Mouse (Mus musculus) limb, embryonic 14.5 days (tissue): ENCODE measurements around the gene Slc16a1. TPM values are rescaled to one million over a fixed set of nuclear protein-coding genes. Genes with fewer than 3 reads are reported as not detected.

Source experiments
- ATAC-seq: fragments of 200-750 bp; cut with Nextera tagmentation; 2 replicates; pipeline ENCODE4 v1.8.0; 2017; ENCODE audit warnings: low read depth, moderate number of reproducible peaks, moderate TSS enrichment; ENCODE audit not compliant: low FRiP score
- DNase-seq: peaks from one replicate; pipeline ENCODE4 v3.0.0-alpha.2; 2015; ENCODE audit warnings: low spot score
- H3K27ac ChIP-seq: fragments of 300-500 bp; sonication (generic); replicated peaks from 2 replicates; pipeline ENCODE4 v1.5.1; 2014; ENCODE audit warnings: low read depth, mild to moderate bottlenecking, low read length, moderate library complexity, mixed read lengths
- H3K27me3 ChIP-seq: fragments of 300-500 bp; sonication (generic); 2 replicates; pipeline ENCODE4 v1.6.1; 2014; ENCODE audit warnings: low read length, mixed read lengths; ENCODE audit not compliant: control insufficient read depth, insufficient read depth
- H3K36me3 ChIP-seq: fragments of 300-500 bp; sonication (generic); 2 replicates; pipeline ENCODE4 v1.6.1; 2014; ENCODE audit warnings: mild to moderate bottlenecking, low read length, moderate library complexity, mixed read lengths; ENCODE audit not compliant: control insufficient read depth, insufficient read depth
- H3K4me1 ChIP-seq: fragments of 300-500 bp; sonication (generic); 2 replicates; pipeline ENCODE4 v1.6.1; 2014; ENCODE audit warnings: antibody characterized with exemption, low read length, mixed read lengths; ENCODE audit not compliant: control insufficient read depth, insufficient read depth
- H3K4me2 ChIP-seq: fragments of 300-500 bp; sonication (generic); replicated peaks from 2 replicates; pipeline ENCODE4 v1.6.1; 2014; ENCODE audit warnings: low read depth, mild to moderate bottlenecking, low read length, moderate library complexity; ENCODE audit not compliant: severe bottlenecking
- H3K4me3 ChIP-seq: fragments of 300-500 bp; sonication (generic); replicated peaks from 2 replicates; pipeline ENCODE4 v1.5.1; 2014; ENCODE audit warnings: low read length
- H3K9ac ChIP-seq: fragments of 300-500 bp; sonication (generic); 2 replicates; pipeline ENCODE4 v1.6.1; 2014; ENCODE audit warnings: mild to moderate bottlenecking, low read depth, low read length, moderate library complexity; ENCODE audit not compliant: severe bottlenecking
- H3K9me3 ChIP-seq: fragments of 300-500 bp; sonication (generic); 2 replicates; pipeline ENCODE4 v1.6.1; 2016; ENCODE audit warnings: low read length; ENCODE audit not compliant: control insufficient read depth
- POLR2A ChIP-seq: fragments of 200-500 bp; IDR thresholded peaks from 2 replicates; pipeline ENCODE4 v1.8.0; 2012; ENCODE audit warnings: inconsistent platforms, mild to moderate bottlenecking, moderate library complexity, borderline replicate concordance; ENCODE audit not compliant: insufficient read depth, insufficient read length; ENCODE audit errors: extremely low read depth
- WGBS: fragments of 180-500 bp; shearing (Covaris S2); extraction: QIAGEN DNeasy Blood & Tissue Kit; methylation state at CpG from one replicate; pipeline ENCODE4 v1.1.7; 2014; 5-methylcytosine and 5-hydroxymethylcytosine counted together
- polyA plus RNA-seq, 2 experiments: library from polyadenylated mRNA; depleted of rRNA in 1 of 2; stranded (reverse) in 1 of 2; unstranded in 1 of 2; fragments of >200 nt; fragmentation: Nextera tagmentation in 1 of 2; extraction: Ambion mirVana in 1 of 2; gene quantifications; 2 replicates each; pipeline versions ENCODE4 v1.2.1 to v1.2.3; 2012 to 2014

Slc16a1 gene
- polyA plus RNA-seq, 2 experiments = 23.3 to 46.6 TPM

GRCm38 (mm10) chr3:104601680-104602079 is 36.8 kb upstream of the Slc16a1 start:
- no peaks in the 10 kb centered on the region for H3K27me3 ChIP-seq
- no peak overlapping the region for H3K9ac ChIP-seq
- H3K4me1 ChIP-seq = no peaks in the 10 kb centered on the region
- no peak for DNase-seq
- H3K27ac ChIP-seq = no peak overlapping the region
- WGBS = 83% methylated on average over 4 of the region's 4 CpGs
- no peak overlapping the region for H3K4me3 ChIP-seq
- H3K36me3 ChIP-seq = no peaks in the 10 kb centered on the region
- no peak for TF ChIP-seq POLR2A
- H3K9me3 ChIP-seq = no peaks in the 10 kb centered on the region
- no peak overlapping the region for H3K4me2 ChIP-seq
- no peak for ATAC-seq

- ATAC-seq (no peak), DNase-seq (no peak)
- Histone ChIP-seq H3K27ac (no peak overlapping the region), H3K4me3 (no peak overlapping the region), H3K9ac (no peak overlapping the region), H3K36me3 (no peaks in the 10 kb centered on the region), H3K4me2 (no peak overlapping the region), H3K4me1 (no peaks in the 10 kb centered on the region), H3K9me3 (no peaks in the 10 kb centered on the region), H3K27me3 (no peaks in the 10 kb centered on the region)
- TF ChIP-seq POLR2A = no peak
- WGBS = 86% methylated on average over 8 of the region's 8 CpGs
Observed at GRCm38 (mm10) chr3:104609690-104610380, 28.6 kb upstream of the Slc16a1 start.

- Histone ChIP-seq H3K4me2 (no peak overlapping the region), H3K27me3 (no peaks in the 10 kb centered on the region), H3K4me1 (no peaks in the 10 kb centered on the region), H3K9ac (no peak overlapping the region), H3K4me3 (no peak overlapping the region), H3K36me3 (no peaks in the 10 kb centered on the region), H3K9me3 (no peaks in the 10 kb centered on the region), H3K27ac (no peak overlapping the region)
- DNase-seq (no peak), ATAC-seq (no peak)
- 84% methylated on average over 6 of the region's 6 CpGs for WGBS
- TF ChIP-seq POLR2A = no peak
Observed at GRCm38 (mm10) chr3:104610453-104611230, 27.8 kb upstream of the Slc16a1 start.

GRCm38 (mm10) chr3:104611951-104612350 is 26.5 kb upstream of the Slc16a1 start:
- WGBS = 88% methylated on average over 3 of the region's 3 CpGs
- no peak overlapping the region for H3K4me2 ChIP-seq
- no peaks in the 10 kb centered on the region for H3K9me3 ChIP-seq
- no peak overlapping the region for H3K4me3 ChIP-seq
- DNase-seq (no peak), ATAC-seq (no peak)
- H3K36me3 ChIP-seq = no peaks in the 10 kb centered on the region
- no peaks in the 10 kb centered on the region for H3K27me3 ChIP-seq
- H3K27ac ChIP-seq = no peak overlapping the region
- TF ChIP-seq POLR2A = no peak
- H3K9ac ChIP-seq = no peak overlapping the region
- H3K4me1 ChIP-seq = peaks cover 5% of the 10 kb centered on the region; the same call in 1 of the 2 replicates

- Histone ChIP-seq H3K27ac (no peak overlapping the region), H3K9me3 (no peaks in the 10 kb centered on the region), H3K4me2 (no peak overlapping the region), H3K4me3 (no peak overlapping the region), H3K4me1 (peaks cover 5% of the 10 kb centered on the region; the same call in 1 of the 2 replicates), H3K27me3 (no peaks in the 10 kb centered on the region), H3K9ac (no peak overlapping the region), H3K36me3 (no peaks in the 10 kb centered on the region)
- DNase-seq (no peak), ATAC-seq (no peak)
- no peak for TF ChIP-seq POLR2A
- WGBS = 56% methylated on average over 5 of the region's 5 CpGs
Observed at GRCm38 (mm10) chr3:104613102-104613501, 25.4 kb upstream of the Slc16a1 start.
